Mouse (Mus musculus): ENCODE measurements around the gene Naa80.

GRCm38 (mm10) chr9:107582509-107583062 lies 3.9 kb downstream of the Naa80 start:
- no peak for TF ChIP-seq CTCF (IDR thresholded peaks at IDR 0.05; ENCODE audit: low read depth, low read length)
- no peak for TF ChIP-seq POLR2A (IDR thresholded peaks at IDR 0.05; ENCODE audit: extremely low read depth, insufficient read depth, low read length)
